Mouse (Mus musculus): ENCODE results near the gene Ccdc62.

Ccdc62 gene

GRCm38 (mm10) chr5:124003375-124003774 is 72.9 kb downstream of the Ccdc62 start:
- no peak for DNase-seq (ENCODE audit: low spot score in 2 of 2)

- no peak for DNase-seq (ENCODE audit: low spot score in 2 of 2)
These were observed 74.1 kb downstream of the Ccdc62 start for GRCm38 (mm10) chr5:124004356-124005150.

GRCm38 (mm10) chr5:124005151-124005500 is 74.6 kb downstream of the Ccdc62 start:
- no peak for DNase-seq (ENCODE audit: low spot score in 2 of 2)

GRCm38 (mm10) chr5:124005591-124005990 is 75.1 kb downstream of the Ccdc62 start:
- DNase-seq (ENCODE audit: low spot score in 2 of 2): no peak

- no peak for DNase-seq (ENCODE audit: low spot score in 2 of 2)
These were observed 75.8 kb downstream of the Ccdc62 start for GRCm38 (mm10) chr5:124006082-124006873.

- DNase-seq (ENCODE audit: low spot score in 2 of 2): no peak
These were observed 76.5 kb downstream of the Ccdc62 start for GRCm38 (mm10) chr5:124006891-124007491.

GRCm38 (mm10) chr5:124010077-124010476 is 79.6 kb downstream of the Ccdc62 start:
- DNase-seq (ENCODE audit: low spot score in 2 of 2): no peak

GRCm38 (mm10) chr5:124010910-124011655 is 80.6 kb downstream of the Ccdc62 start:
- DNase-seq (ENCODE audit: low spot score in 2 of 2): no peak

- peak in 1 of 2 experiments; percentile 25 for DNase-seq (ENCODE audit: low spot score in 2 of 2)
These were observed 81.4 kb downstream of the Ccdc62 start for GRCm38 (mm10) chr5:124011927-124012326.

- DNase-seq (ENCODE audit: low spot score in 2 of 2): no peak
These were observed 82.4 kb downstream of the Ccdc62 start for GRCm38 (mm10) chr5:124012885-124013284.

- DNase-seq (ENCODE audit: low spot score in 2 of 2): no peak
These were observed 83.3 kb downstream of the Ccdc62 start for GRCm38 (mm10) chr5:124013747-124014146.

- DNase-seq (ENCODE audit: low spot score in 2 of 2): no peak
These were observed 83.7 kb downstream of the Ccdc62 start for GRCm38 (mm10) chr5:124014180-124014579.

GRCm38 (mm10) chr5:124014791-124015251 is 84.3 kb downstream of the Ccdc62 start:
- DNase-seq (ENCODE audit: low spot score in 2 of 2): no peak

GRCm38 (mm10) chr5:124015727-124016126 is 85.2 kb downstream of the Ccdc62 start:
- no peak for DNase-seq (ENCODE audit: low spot score in 2 of 2)

- no peak for DNase-seq (ENCODE audit: low spot score in 2 of 2)
These were observed 85.9 kb downstream of the Ccdc62 start for GRCm38 (mm10) chr5:124016291-124016821.

GRCm38 (mm10) chr5:124017941-124018340 is 87.5 kb downstream of the Ccdc62 start:
- DNase-seq (ENCODE audit: low spot score in 2 of 2): no peak

GRCm38 (mm10) chr5:124018651-124019050 is 88.2 kb downstream of the Ccdc62 start:
- DNase-seq (ENCODE audit: low spot score in 2 of 2): no peak

All from spleen, postnatal 14 days (tissue).